17 mouse cellular contexts compared by ENCODE assay signal in the genomic region with DNA sequence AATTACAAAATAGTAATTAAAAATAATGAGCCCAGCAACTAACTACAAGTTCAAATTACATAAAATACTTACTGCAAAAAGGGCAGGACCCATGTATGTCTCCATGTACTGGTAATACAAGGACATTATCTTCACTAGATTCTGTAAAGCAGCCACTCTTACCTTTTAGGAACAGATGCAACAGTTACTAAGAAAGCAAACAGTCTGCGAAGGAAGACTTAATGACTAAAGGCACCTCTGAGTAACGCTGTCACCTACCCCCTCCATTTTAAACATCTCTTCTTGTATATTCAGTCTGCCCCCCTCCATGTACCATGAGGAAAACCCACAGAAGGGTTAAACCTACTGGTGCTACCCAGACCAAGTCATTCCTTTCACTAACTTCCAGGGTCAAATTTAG.
"Had no signal": no experiment of that assay in that cellular context is flagged by ENCODE, and none has a peak within 500 bp of the region (broad histone marks: within the 10 kb centered on the region; RNA-seq: fewer than 3 reads in every experiment).

No protein-coding gene starts in this region.

- H3K9me3 ChIP-seq: neural tube, embryonic 12.5 days; neural tube, embryonic 13.5 days; neural tube, embryonic 15.5 days; stomach, embryonic 15.5 days had no signal

- H3K4me1 ChIP-seq: neural tube, embryonic 12.5 days; neural tube, embryonic 13.5 days; neural tube, embryonic 15.5 days had no signal

- H3K27me3 ChIP-seq: neural tube, embryonic 12.5 days; neural tube, embryonic 13.5 days; neural tube, embryonic 15.5 days; stomach, embryonic 15.5 days had no signal

- H3K4me2 ChIP-seq: neural tube, embryonic 12.5 days; neural tube, embryonic 13.5 days; neural tube, embryonic 15.5 days; stomach, embryonic 15.5 days had no signal

- H3K27ac ChIP-seq: neural tube, embryonic 12.5 days; neural tube, embryonic 13.5 days; neural tube, embryonic 15.5 days; stomach, embryonic 15.5 days; stomach, postnatal 0 days had no signal

- DNase-seq: retina, postnatal 1 day; right cerebral cortex, adult 18-20 months; right cerebral cortex, postnatal 14 days; right cerebral cortex, postnatal 25 days; right cerebral cortex, postnatal 4 days; spleen, adult 18-20 months; thymus, adult 18-20 months; thymus, adult 2 months; thymus, postnatal 14 days; thymus, postnatal 25 days; thymus, postnatal 36 days; thymus, postnatal 4 days had no signal

- H3K4me3 ChIP-seq: neural tube, embryonic 12.5 days; neural tube, embryonic 13.5 days; neural tube, embryonic 15.5 days; stomach, embryonic 15.5 days had no signal

- H3K9ac ChIP-seq: neural tube, embryonic 12.5 days; neural tube, embryonic 13.5 days; neural tube, embryonic 15.5 days; stomach, embryonic 15.5 days had no signal
